16 mouse cellular contexts compared by ENCODE assay signal in genomic region chr15:80814792-80815191, GRCm38 (mm10).
DNase-seq lines count a peak whose midpoint lies in the region; ATAC-seq lines count a peak whose summit lies in the region.
"Had no signal": no experiment of that assay in that cellular context is flagged by ENCODE, and none has a peak within 500 bp of the region (broad histone marks: within the 10 kb centered on the region; RNA-seq: fewer than 3 reads in every experiment).

No protein-coding gene starts in this region.

- peaks cover 27% of the 10 kb centered on the region for H3K4me1 ChIP-seq in heart, embryonic 15.5 days (replicated peaks)
- peaks cover 2% of the 10 kb centered on the region; the same call in 1 of the 2 replicates for H3K4me1 ChIP-seq in forebrain, embryonic 11.5 days (replicated peaks; ENCODE audit: control insufficient read depth, insufficient read depth, low read length)

- no peak overlapping the region for H3K9ac ChIP-seq in heart, embryonic 15.5 days
- no peak overlapping the region for H3K9ac ChIP-seq in forebrain, embryonic 11.5 days (ENCODE audit: low read length)
- H3K9ac ChIP-seq: forebrain, embryonic 15.5 days; hindbrain, embryonic 14.5 days; lung, embryonic 14.5 days; midbrain, embryonic 12.5 days had no signal

- no peaks in the 10 kb centered on the region for H3K9me3 ChIP-seq in heart, embryonic 15.5 days (replicated peaks)
- no peaks in the 10 kb centered on the region for H3K9me3 ChIP-seq in forebrain, embryonic 11.5 days (ENCODE audit: control insufficient read depth, low read length)
- H3K9me3 ChIP-seq: forebrain, embryonic 15.5 days; midbrain, embryonic 12.5 days had no signal

- H3K36me3 ChIP-seq in heart, embryonic 15.5 days: no peaks in the 10 kb centered on the region
- no peaks in the 10 kb centered on the region for H3K36me3 ChIP-seq in forebrain, embryonic 11.5 days (ENCODE audit: control insufficient read depth, insufficient read depth, low read length)
- H3K36me3 ChIP-seq: forebrain, embryonic 15.5 days; midbrain, embryonic 12.5 days had no signal

- no peak for DNase-seq in heart, postnatal 36 days
- DNase-seq in CD4-positive, CD25-positive, alpha-beta regulatory T cell, adult 2 months (ENCODE audit: low read depth, low spot score): peak; percentile 65
- DNase-seq in ovary, postnatal 10 days (ENCODE audit: low spot score): no peak
- no peak for DNase-seq in right cerebral cortex, adult 18-20 months
- no peak for DNase-seq in forebrain, embryonic 11.5 days (ENCODE audit: low spot score)
- DNase-seq: B cell, adult 2 months; cerebellum, postnatal 36 days; kidney, adult 8-10 months; lung, embryonic 14.5 days; spleen, adult 18-20 months had no signal

- H3K4me2 ChIP-seq in heart, embryonic 15.5 days: no peak overlapping the region
- no peak overlapping the region for H3K4me2 ChIP-seq in forebrain, embryonic 11.5 days (ENCODE audit: low read depth, low read length, severe bottlenecking)
- H3K4me2 ChIP-seq: forebrain, embryonic 15.5 days; hindbrain, embryonic 14.5 days; lung, embryonic 14.5 days; midbrain, embryonic 12.5 days had no signal

- H3K4me3 ChIP-seq in heart, embryonic 15.5 days: no peak overlapping the region
- no peak overlapping the region for H3K4me3 ChIP-seq in forebrain, embryonic 11.5 days (ENCODE audit: low read depth, low read length)
- H3K4me3 ChIP-seq: forebrain, embryonic 15.5 days; midbrain, embryonic 12.5 days had no signal

- 59% methylated on average over 7 of the region's 7 CpGs for whole genome bisulfite sequencing in heart, embryonic 15.5 days
- WGBS in forebrain, embryonic 11.5 days: 82% methylated on average over 7 of the region's 7 CpGs

- intact Hi-C loops in heart, postnatal 36 days (cut with DNase I): no loop called here

- no peak for ATAC-seq in heart, embryonic 15.5 days (replicated peaks; ENCODE audit: insufficient number of reproducible peaks, insufficient read depth, low FRiP score, low read depth)
- peak; percentile 70 for ATAC-seq in hematopoietic stem cell, adult 5-6 weeks (replicated peaks in 1 of 2; ENCODE audit: insufficient read depth in 1 of 2, low FRiP score in 2 of 2, low TSS enrichment in 1 of 2, low read depth in 1 of 2, poor library complexity in 2 of 2, severe bottlenecking in 2 of 2)
- ATAC-seq in megakaryocyte progenitor cell, adult 5-6 weeks (replicated peaks; ENCODE audit: poor library complexity): peak; percentile 69
- ATAC-seq in forebrain, embryonic 11.5 days (replicated peaks; ENCODE audit: low FRiP score): no peak
- ATAC-seq: forebrain, embryonic 15.5 days had no signal

- H3K27ac ChIP-seq in heart, embryonic 15.5 days: 0 out of 2 replicates have a peak overlapping the region, but pooled peaks have one; percentile 22
- H3K27ac ChIP-seq in forebrain, embryonic 11.5 days (ENCODE audit: low read depth, low read length): no peak overlapping the region
- H3K27ac ChIP-seq: forebrain, embryonic 15.5 days; hindbrain, embryonic 14.5 days; midbrain, embryonic 12.5 days had no signal

- no peaks in the 10 kb centered on the region for H3K27me3 ChIP-seq in heart, embryonic 15.5 days
- H3K27me3 ChIP-seq in forebrain, embryonic 11.5 days (ENCODE audit: control insufficient read depth, insufficient read depth, low read length): no peaks in the 10 kb centered on the region
- H3K27me3 ChIP-seq: forebrain, embryonic 15.5 days; midbrain, embryonic 12.5 days had no signal

Comparison
In these comparisons a context has a peak if more than half of its experiments do, and no peak if none do; other contexts are left out.
1. ATAC-seq: peak in hematopoietic stem cell, adult 5-6 weeks (2 of 2) and megakaryocyte progenitor cell, adult 5-6 weeks (single experiment); none in heart, embryonic 15.5 days (single experiment) and forebrain, embryonic 11.5 days (single experiment).